Mouse (Mus musculus): Measurements from ENCODE around the gene Nxf1. TPM values are rescaled to one million over a fixed set of nuclear protein-coding genes. Genes with fewer than 3 reads are reported as not detected.

Gene Nxf1
- polyA plus RNA-seq, 1 experiment from 2014 or later, result 198 TPM

GRCm38 (mm10) chr19:8773409-8773808 lies 16.5 kb downstream of the Nxf1 start:
- Histone ChIP-seq H3K4me1 (ENCODE audit: control insufficient read depth, insufficient read depth, low read length) (peaks cover 25% of the 10 kb centered on the region), H3K36me3 (ENCODE audit: control insufficient read depth, insufficient read depth, low read length) (peaks cover 40% of the 10 kb centered on the region), H3K9me3 (ENCODE audit: control insufficient read depth, low read length) (no peaks in the 10 kb centered on the region), H3K4me3 (ENCODE audit: low read length) (peak overlapping the region; percentile 70), H3K9ac (ENCODE audit: low read depth, low read length) (peak overlapping the region; percentile 96; the same call in 1 of the 2 replicates), H3K27me3 (ENCODE audit: control insufficient read depth, insufficient read depth, low read length) (no peaks in the 10 kb centered on the region), H3K27ac (ENCODE audit: low read depth, low read length) (peak overlapping the region; percentile 97; the same call in 1 of the 2 replicates), H3K4me2 (replicated peaks; ENCODE audit: low read depth, low read length) (peak overlapping the region; percentile 98)
- ATAC-seq (ENCODE audit: low FRiP score, low TSS enrichment), result no peak
- WGBS, result 48% methylated on average over 6 of the region's 6 CpGs

GRCm38 (mm10) chr19:8774086-8774835 lies 17.4 kb downstream of the Nxf1 start, which contains the start of gene Tmem179b:
Gene Tmem179b (minus strand): TSS chr19:8774467.
- Histone ChIP-seq H3K27ac (ENCODE audit: low read depth, low read length) (peak within 1 kb of the TSS; percentile 97), H3K9ac (ENCODE audit: low read depth, low read length) (peak within 1 kb of the TSS; percentile 96), H3K36me3 (ENCODE audit: control insufficient read depth, insufficient read depth, low read length) (peaks cover 33% of the 10 kb centered on the region), H3K9me3 (ENCODE audit: control insufficient read depth, low read length) (no peaks in the 10 kb centered on the region), H3K4me2 (replicated peaks; ENCODE audit: low read depth, low read length) (peak within 1 kb of the TSS; percentile 98), H3K4me3 (ENCODE audit: low read length) (peak within 1 kb of the TSS; percentile 70), H3K4me1 (ENCODE audit: control insufficient read depth, insufficient read depth, low read length) (peaks cover 25% of the 10 kb centered on the region), H3K27me3 (ENCODE audit: control insufficient read depth, insufficient read depth, low read length) (no peaks in the 10 kb centered on the region)
- ATAC-seq (ENCODE audit: low FRiP score, low TSS enrichment), result peak; percentile 93
- WGBS, result under 1% methylated on average over 68 of the region's 68 CpGs

GRCm38 (mm10) chr19:8774951-8775421 lies 18.1 kb downstream of the Nxf1 start:
- peak; percentile 29 for ATAC-seq (ENCODE audit: low FRiP score, low TSS enrichment)
- Histone ChIP-seq H3K4me3 (ENCODE audit: low read length) (peak overlapping the region; percentile 70), H3K27me3 (ENCODE audit: control insufficient read depth, insufficient read depth, low read length) (no peaks in the 10 kb centered on the region), H3K9ac (ENCODE audit: low read depth, low read length) (peak overlapping the region; percentile 96), H3K4me1 (ENCODE audit: control insufficient read depth, insufficient read depth, low read length) (peaks cover 25% of the 10 kb centered on the region), H3K9me3 (ENCODE audit: control insufficient read depth, low read length) (no peaks in the 10 kb centered on the region), H3K36me3 (ENCODE audit: control insufficient read depth, insufficient read depth, low read length) (peaks cover 30% of the 10 kb centered on the region), H3K27ac (ENCODE audit: low read depth, low read length) (peak overlapping the region; percentile 97), H3K4me2 (replicated peaks; ENCODE audit: low read depth, low read length) (peak overlapping the region; percentile 98)
- 6% methylated on average over 18 of the region's 20 CpGs for WGBS

- no peaks in the 10 kb centered on the region for H3K9me3 ChIP-seq (ENCODE audit: control insufficient read depth, low read length)
- ATAC-seq (ENCODE audit: low FRiP score, low TSS enrichment), result peak; percentile 99
Observed at GRCm38 (mm10) chr19:8786008-8786781, 29.3 kb downstream of the Nxf1 start, which contains the start of gene Taf6l. Gene Taf6l (minus strand): TSS chr19:8786417.

GRCm38 (mm10) chr19:8788521-8788920 lies 31.6 kb downstream of the Nxf1 start:
- WGBS, result 29% methylated on average over 3 of the region's 3 CpGs
- no peak overlapping the region for H3K27ac ChIP-seq (ENCODE audit: low read depth, low read length)
- no peaks in the 10 kb centered on the region for H3K27me3 ChIP-seq (ENCODE audit: control insufficient read depth, insufficient read depth, low read length)
- H3K9me3 ChIP-seq (ENCODE audit: control insufficient read depth, low read length), result no peaks in the 10 kb centered on the region
- ATAC-seq (ENCODE audit: low FRiP score, low TSS enrichment), result no peak
- H3K4me1 ChIP-seq (ENCODE audit: control insufficient read depth, insufficient read depth, low read length), result 0 out of 2 replicates have a peak, but pooled peaks cover 6% of the 10 kb centered on the region
- no peak overlapping the region for H3K9ac ChIP-seq (ENCODE audit: low read depth, low read length)
- peaks cover 18% of the 10 kb centered on the region for H3K36me3 ChIP-seq (ENCODE audit: control insufficient read depth, insufficient read depth, low read length)
- no peak overlapping the region for H3K4me3 ChIP-seq (ENCODE audit: low read length)
- H3K4me2 ChIP-seq (replicated peaks; ENCODE audit: low read depth, low read length), result no peak overlapping the region

More at GRCm38 (mm10) chr19:8786008-8786781, 29.3 kb downstream of the Nxf1 start, which contains the start of gene Taf6l:
- Histone ChIP-seq H3K4me1 (ENCODE audit: control insufficient read depth, insufficient read depth, low read length) (0 out of 2 replicates have a peak, but pooled peaks cover 6% of the 10 kb centered on the region), H3K27ac (ENCODE audit: low read depth, low read length) (peak within 1 kb of the TSS; percentile 85), H3K27me3 (ENCODE audit: control insufficient read depth, insufficient read depth, low read length) (no peaks in the 10 kb centered on the region), H3K4me3 (ENCODE audit: low read length) (peak within 1 kb of the TSS; percentile 76), H3K4me2 (replicated peaks; ENCODE audit: low read depth, low read length) (peak within 1 kb of the TSS; percentile 72), H3K9ac (ENCODE audit: low read depth, low read length) (peak within 1 kb of the TSS; percentile 78), H3K36me3 (ENCODE audit: control insufficient read depth, insufficient read depth, low read length) (peaks cover 29% of the 10 kb centered on the region)
- WGBS, result 1% methylated on average over 32 of the region's 32 CpGs

- H3K27me3 ChIP-seq (ENCODE audit: control insufficient read depth, insufficient read depth, low read length), result no peaks in the 10 kb centered on the region
- H3K36me3 ChIP-seq (ENCODE audit: control insufficient read depth, insufficient read depth, low read length), result peaks cover 19% of the 10 kb centered on the region
- ATAC-seq (ENCODE audit: low FRiP score, low TSS enrichment), result no peak
- H3K9me3 ChIP-seq (ENCODE audit: control insufficient read depth, low read length), result no peaks in the 10 kb centered on the region
- H3K4me2 ChIP-seq (replicated peaks; ENCODE audit: low read depth, low read length), result no peak overlapping the region
- no peak overlapping the region for H3K27ac ChIP-seq (ENCODE audit: low read depth, low read length)
- no peak overlapping the region for H3K9ac ChIP-seq (ENCODE audit: low read depth, low read length)
- H3K4me3 ChIP-seq (ENCODE audit: low read length), result no peak overlapping the region
- WGBS, result 38% methylated on average over 1 of the region's 1 CpGs
- 0 out of 2 replicates have a peak, but pooled peaks cover 6% of the 10 kb centered on the region for H3K4me1 ChIP-seq (ENCODE audit: control insufficient read depth, insufficient read depth, low read length)
Observed at GRCm38 (mm10) chr19:8789171-8789570, 32.3 kb downstream of the Nxf1 start.

- ATAC-seq (ENCODE audit: low FRiP score, low TSS enrichment), result no peak
- no peaks in the 10 kb centered on the region for H3K27me3 ChIP-seq (ENCODE audit: control insufficient read depth, insufficient read depth, low read length)
- no peaks in the 10 kb centered on the region for H3K9me3 ChIP-seq (ENCODE audit: control insufficient read depth, low read length)
- H3K4me3 ChIP-seq (ENCODE audit: low read length), result no peak overlapping the region
- H3K4me1 ChIP-seq (ENCODE audit: control insufficient read depth, insufficient read depth, low read length), result 0 out of 2 replicates have a peak, but pooled peaks cover 5% of the 10 kb centered on the region
- 76% methylated on average over 7 of the region's 7 CpGs for WGBS
- H3K36me3 ChIP-seq (ENCODE audit: control insufficient read depth, insufficient read depth, low read length), result peaks cover 29% of the 10 kb centered on the region
- H3K27ac ChIP-seq (ENCODE audit: low read depth, low read length), result no peak overlapping the region
- H3K4me2 ChIP-seq (replicated peaks; ENCODE audit: low read depth, low read length), result no peak overlapping the region
- H3K9ac ChIP-seq (ENCODE audit: low read depth, low read length), result no peak overlapping the region
Observed at GRCm38 (mm10) chr19:8790171-8790570, 33.3 kb downstream of the Nxf1 start.

GRCm38 (mm10) chr19:8798264-8798946 lies 41.5 kb downstream of the Nxf1 start, which contains the start of gene Polr2g:
Gene Polr2g (minus strand): TSS chr19:8798577.
- 1% methylated on average over 25 of the region's 25 CpGs for WGBS
- Histone ChIP-seq H3K27ac (ENCODE audit: low read depth, low read length) (peak within 1 kb of the TSS; percentile 57; the same call in 1 of the 2 replicates), H3K4me1 (ENCODE audit: control insufficient read depth, insufficient read depth, low read length) (peaks cover 18% of the 10 kb centered on the region; the same call in 1 of the 2 replicates), H3K4me3 (ENCODE audit: low read length) (peak within 1 kb of the TSS; percentile 82), H3K9ac (ENCODE audit: low read depth, low read length) (peak within 1 kb of the TSS; percentile 87), H3K27me3 (ENCODE audit: control insufficient read depth, insufficient read depth, low read length) (no peaks in the 10 kb centered on the region), H3K4me2 (replicated peaks; ENCODE audit: low read depth, low read length) (peak within 1 kb of the TSS; percentile 75), H3K36me3 (ENCODE audit: control insufficient read depth, insufficient read depth, low read length) (peaks cover 24% of the 10 kb centered on the region), H3K9me3 (ENCODE audit: control insufficient read depth, low read length) (no peaks in the 10 kb centered on the region)
- peak; percentile 77 for ATAC-seq (ENCODE audit: low FRiP score, low TSS enrichment)

All from kidney, embryonic 14.5 days (tissue).